Mouse (Mus musculus): ENCODE results near the gene Rap1gap2. TPM values are rescaled to one million over a fixed set of nuclear protein-coding genes. Genes with fewer than 3 reads are reported as not detected.

Rap1gap2 gene
- polyA plus RNA-seq, 1 experiment from 2014 or later = 16.9 TPM

- no peak for ATAC-seq (ENCODE audit: low FRiP score, low read depth)
- 71% methylated on average over 5 of the region's 5 CpGs for WGBS
- Histone ChIP-seq H3K27ac (replicated peaks) (no peak overlapping the region), H3K4me2 (no peak overlapping the region), H3K9me3 (no peaks in the 10 kb centered on the region), H3K27me3 (no peaks in the 10 kb centered on the region), H3K4me3 (no peak overlapping the region), H3K4me1 (replicated peaks) (peaks cover 39% of the 10 kb centered on the region), H3K36me3 (no peaks in the 10 kb centered on the region), H3K9ac (no peak overlapping the region)
Measured at GRCm38 (mm10) chr11:74550615-74551102, 60.1 kb downstream of the Rap1gap2 start.

GRCm38 (mm10) chr11:74548781-74549382 lies 61.8 kb downstream of the Rap1gap2 start:
- 8% methylated on average over 7 of the region's 7 CpGs for WGBS
- ATAC-seq (ENCODE audit: low FRiP score, low read depth) = no peak
- no peaks in the 10 kb centered on the region for H3K27me3 ChIP-seq
- peaks cover 21% of the 10 kb centered on the region for H3K4me1 ChIP-seq (replicated peaks)
- no peak overlapping the region for H3K4me3 ChIP-seq
- H3K9me3 ChIP-seq = no peaks in the 10 kb centered on the region
- no peak overlapping the region for H3K9ac ChIP-seq
- no peak overlapping the region for H3K27ac ChIP-seq (replicated peaks)
- no peaks in the 10 kb centered on the region for H3K36me3 ChIP-seq
- no peak overlapping the region for H3K4me2 ChIP-seq

GRCm38 (mm10) chr11:74546933-74547694 lies 63.6 kb downstream of the Rap1gap2 start:
- ATAC-seq (ENCODE audit: low FRiP score, low read depth) = peak; percentile 82
- Histone ChIP-seq H3K9me3 (no peaks in the 10 kb centered on the region), H3K9ac (peak overlapping the region; percentile 18; the same call in 1 of the 2 replicates), H3K36me3 (no peaks in the 10 kb centered on the region), H3K4me2 (peak overlapping the region; percentile 55), H3K4me1 (replicated peaks) (peaks cover 19% of the 10 kb centered on the region), H3K27me3 (no peaks in the 10 kb centered on the region), H3K4me3 (peak overlapping the region; percentile 25), H3K27ac (replicated peaks) (peak overlapping the region; percentile 74)
- WGBS = 5% methylated on average over 16 of the region's 16 CpGs

GRCm38 (mm10) chr11:74546165-74546564 lies 64.5 kb downstream of the Rap1gap2 start:
- ATAC-seq (ENCODE audit: low FRiP score, low read depth) = no peak
- H3K4me3 ChIP-seq = no peak overlapping the region
- no peaks in the 10 kb centered on the region for H3K9me3 ChIP-seq
- no peaks in the 10 kb centered on the region for H3K36me3 ChIP-seq
- H3K27me3 ChIP-seq = no peaks in the 10 kb centered on the region
- peaks cover 19% of the 10 kb centered on the region for H3K4me1 ChIP-seq (replicated peaks)
- no peak overlapping the region for H3K27ac ChIP-seq (replicated peaks)
- no peak overlapping the region for H3K9ac ChIP-seq
- H3K4me2 ChIP-seq = no peak overlapping the region
- 34% methylated on average over 4 of the region's 4 CpGs for WGBS

- Histone ChIP-seq H3K9ac (no peak overlapping the region), H3K4me3 (no peak overlapping the region), H3K36me3 (no peaks in the 10 kb centered on the region), H3K27me3 (no peaks in the 10 kb centered on the region), H3K4me2 (no peak overlapping the region), H3K9me3 (no peaks in the 10 kb centered on the region), H3K4me1 (replicated peaks) (peaks cover 19% of the 10 kb centered on the region), H3K27ac (replicated peaks) (no peak overlapping the region)
- no peak for ATAC-seq (ENCODE audit: low FRiP score, low read depth)
- 94% methylated on average over 2 of the region's 2 CpGs for WGBS
Measured at GRCm38 (mm10) chr11:74545560-74545959, 65.2 kb downstream of the Rap1gap2 start.

GRCm38 (mm10) chr11:74537352-74537751 lies 73.4 kb downstream of the Rap1gap2 start:
- Histone ChIP-seq H3K4me2 (no peak overlapping the region), H3K9me3 (no peaks in the 10 kb centered on the region), H3K27ac (replicated peaks) (no peak overlapping the region), H3K4me3 (no peak overlapping the region), H3K27me3 (no peaks in the 10 kb centered on the region), H3K9ac (no peak overlapping the region), H3K36me3 (no peaks in the 10 kb centered on the region), H3K4me1 (replicated peaks) (peaks cover 5% of the 10 kb centered on the region; the same call in 1 of the 2 replicates)
- 92% methylated on average over 4 of the region's 4 CpGs for WGBS
- no peak for ATAC-seq (ENCODE audit: low FRiP score, low read depth)

GRCm38 (mm10) chr11:74536140-74536842 lies 74.4 kb downstream of the Rap1gap2 start:
- ATAC-seq (ENCODE audit: low FRiP score, low read depth) = no peak
- Histone ChIP-seq H3K9ac (no peak overlapping the region), H3K27ac (replicated peaks) (no peak overlapping the region), H3K4me1 (replicated peaks) (peaks cover 5% of the 10 kb centered on the region; the same call in 1 of the 2 replicates), H3K27me3 (no peaks in the 10 kb centered on the region), H3K9me3 (no peaks in the 10 kb centered on the region), H3K4me3 (no peak overlapping the region), H3K36me3 (no peaks in the 10 kb centered on the region), H3K4me2 (no peak overlapping the region)
- 37% methylated on average over 14 of the region's 14 CpGs for WGBS

GRCm38 (mm10) chr11:74534380-74534779 lies 76.3 kb downstream of the Rap1gap2 start:
- WGBS = 93% methylated on average over 7 of the region's 7 CpGs
- H3K36me3 ChIP-seq = no peaks in the 10 kb centered on the region

GRCm38 (mm10) chr11:74533050-74533449 lies 77.7 kb downstream of the Rap1gap2 start:
- WGBS = 91% methylated on average over 2 of the region's 2 CpGs
- Histone ChIP-seq H3K27me3 (no peaks in the 10 kb centered on the region), H3K4me2 (no peak overlapping the region), H3K4me1 (replicated peaks) (peaks cover 5% of the 10 kb centered on the region; the same call in 1 of the 2 replicates), H3K9me3 (no peaks in the 10 kb centered on the region), H3K36me3 (no peaks in the 10 kb centered on the region), H3K27ac (replicated peaks) (no peak overlapping the region), H3K9ac (no peak overlapping the region), H3K4me3 (no peak overlapping the region)
- ATAC-seq (ENCODE audit: low FRiP score, low read depth) = no peak

More at GRCm38 (mm10) chr11:74534380-74534779, 76.3 kb downstream of the Rap1gap2 start:
- Histone ChIP-seq H3K9me3 (no peaks in the 10 kb centered on the region), H3K4me1 (replicated peaks) (peaks cover 5% of the 10 kb centered on the region; the same call in 1 of the 2 replicates), H3K4me2 (no peak overlapping the region), H3K9ac (no peak overlapping the region), H3K4me3 (no peak overlapping the region), H3K27me3 (no peaks in the 10 kb centered on the region), H3K27ac (replicated peaks) (no peak overlapping the region)
- ATAC-seq (ENCODE audit: low FRiP score, low read depth) = no peak

- no peak for ATAC-seq (ENCODE audit: low FRiP score, low read depth)
- Histone ChIP-seq H3K27me3 (no peaks in the 10 kb centered on the region), H3K4me1 (replicated peaks) (peaks cover 5% of the 10 kb centered on the region; the same call in 1 of the 2 replicates), H3K9ac (no peak overlapping the region), H3K9me3 (no peaks in the 10 kb centered on the region), H3K4me2 (no peak overlapping the region), H3K4me3 (no peak overlapping the region), H3K27ac (replicated peaks) (no peak overlapping the region), H3K36me3 (no peaks in the 10 kb centered on the region)
- 58% methylated on average over 4 of the region's 4 CpGs for WGBS
Measured at GRCm38 (mm10) chr11:74532401-74532800, 78.3 kb downstream of the Rap1gap2 start.

- Histone ChIP-seq H3K27ac (replicated peaks) (no peak overlapping the region), H3K9me3 (no peaks in the 10 kb centered on the region), H3K9ac (no peak overlapping the region), H3K4me3 (no peak overlapping the region), H3K4me2 (no peak overlapping the region), H3K27me3 (no peaks in the 10 kb centered on the region), H3K36me3 (no peaks in the 10 kb centered on the region), H3K4me1 (replicated peaks) (peaks cover 10% of the 10 kb centered on the region; the same call in 1 of the 2 replicates)
- WGBS = 36% methylated on average over 3 of the region's 3 CpGs
- no peak for ATAC-seq (ENCODE audit: low FRiP score, low read depth)
Measured at GRCm38 (mm10) chr11:74531725-74532124, 79.0 kb downstream of the Rap1gap2 start.

GRCm38 (mm10) chr11:74529803-74530202 lies 80.9 kb downstream of the Rap1gap2 start:
- no peak overlapping the region for H3K4me3 ChIP-seq
- no peaks in the 10 kb centered on the region for H3K36me3 ChIP-seq
- H3K27me3 ChIP-seq = no peaks in the 10 kb centered on the region; the same call in 1 of the 2 replicates
- no peak overlapping the region for H3K9ac ChIP-seq
- 50% methylated on average over 4 of the region's 4 CpGs for WGBS
- no peak overlapping the region for H3K4me2 ChIP-seq
- H3K4me1 ChIP-seq (replicated peaks) = peaks cover 8% of the 10 kb centered on the region; the same call in 1 of the 2 replicates
- no peak overlapping the region for H3K27ac ChIP-seq (replicated peaks)
- ATAC-seq (ENCODE audit: low FRiP score, low read depth) = no peak
- H3K9me3 ChIP-seq = no peaks in the 10 kb centered on the region
